Mouse (Mus musculus): ENCODE data around the gene Lyve1. TPM values are rescaled to one million over a fixed set of nuclear protein-coding genes. Genes with fewer than 3 reads are reported as not detected.

The Lyve1 gene
- total and polyA plus RNA-seq, 3 experiments, result 17.4 to 31.0 (median 28.0) TPM

- no peaks in the 10 kb centered on the region for H3K79me2 ChIP-seq (replicated peaks; ENCODE audit: control insufficient read depth, insufficient read depth, low read length)
- no peak for DNase-seq
- no peak for TF ChIP-seq POLR2A (IDR thresholded peaks at IDR 0.05; ENCODE audit: insufficient read depth, low read depth, low read length)
- no peak for TF ChIP-seq EP300 (IDR thresholded peaks at IDR 0.05; ENCODE audit: insufficient read depth, low read depth, low read length)
- TF ChIP-seq CTCF (IDR thresholded peaks at IDR 0.05), result no peak
- H3K9ac ChIP-seq (ENCODE audit: low read depth, low read length), result no peak overlapping the region
- no peak overlapping the region for H3K4me3 ChIP-seq
- no peak overlapping the region for H3K27ac ChIP-seq
- no peaks in the 10 kb centered on the region for H3K27me3 ChIP-seq (ENCODE audit: control insufficient read depth, insufficient read depth, low read length)
- intact Hi-C loops (cut with DNase I), result no loop called here
- peaks cover 8% of the 10 kb centered on the region for H3K4me1 ChIP-seq (ENCODE audit: control insufficient read depth, insufficient read depth, low read length)
- H3K36me3 ChIP-seq (ENCODE audit: control insufficient read depth, insufficient read depth, low read length), result peaks cover 6% of the 10 kb centered on the region
- WGBS, result 76% methylated on average over 1 of the region's 1 CpGs
These were observed 49.1 kb downstream of the Lyve1 start for GRCm38 (mm10) chr7:110813983-110814382.

GRCm38 (mm10) chr7:110811529-110811928 lies 51.5 kb downstream of the Lyve1 start:
- Histone ChIP-seq H3K36me3 (ENCODE audit: control insufficient read depth, insufficient read depth, low read length) (peaks cover 4% of the 10 kb centered on the region; the same call in 1 of the 2 replicates), H3K9ac (ENCODE audit: low read depth, low read length) (no peak overlapping the region), H3K4me1 (ENCODE audit: control insufficient read depth, insufficient read depth, low read length) (peaks cover 10% of the 10 kb centered on the region), H3K4me3 (no peak overlapping the region), H3K79me2 (replicated peaks; ENCODE audit: control insufficient read depth, insufficient read depth, low read length) (no peaks in the 10 kb centered on the region), H3K27ac (no peak overlapping the region; the same call in 1 of the 2 replicates), H3K27me3 (ENCODE audit: control insufficient read depth, insufficient read depth, low read length) (no peaks in the 10 kb centered on the region)
- 67% methylated on average over 5 of the region's 5 CpGs for WGBS
- no peak for TF ChIP-seq CTCF (IDR thresholded peaks at IDR 0.05)
- TF ChIP-seq EP300 (IDR thresholded peaks at IDR 0.05; ENCODE audit: insufficient read depth, low read depth, low read length), result no peak
- TF ChIP-seq POLR2A (IDR thresholded peaks at IDR 0.05; ENCODE audit: insufficient read depth, low read depth, low read length), result no peak
- intact Hi-C loops (cut with DNase I), result no loop called here
- no peak for DNase-seq

GRCm38 (mm10) chr7:110810995-110811394 lies 52.0 kb downstream of the Lyve1 start:
- H3K79me2 ChIP-seq (replicated peaks; ENCODE audit: control insufficient read depth, insufficient read depth, low read length), result no peaks in the 10 kb centered on the region
- no peak overlapping the region for H3K4me3 ChIP-seq
- intact Hi-C loops (cut with DNase I), result no loop called here
- H3K4me1 ChIP-seq (ENCODE audit: control insufficient read depth, insufficient read depth, low read length), result peaks cover 10% of the 10 kb centered on the region
- 67% methylated on average over 8 of the region's 8 CpGs for WGBS
- TF ChIP-seq POLR2A (IDR thresholded peaks at IDR 0.05; ENCODE audit: insufficient read depth, low read depth, low read length) (no peak), EP300 (IDR thresholded peaks at IDR 0.05; ENCODE audit: insufficient read depth, low read depth, low read length) (no peak), CTCF (IDR thresholded peaks at IDR 0.05) (no peak)
- no peaks in the 10 kb centered on the region for H3K27me3 ChIP-seq (ENCODE audit: control insufficient read depth, insufficient read depth, low read length)
- peaks cover 4% of the 10 kb centered on the region; the same call in 1 of the 2 replicates for H3K36me3 ChIP-seq (ENCODE audit: control insufficient read depth, insufficient read depth, low read length)
- DNase-seq, result no peak
- H3K9ac ChIP-seq (ENCODE audit: low read depth, low read length), result no peak overlapping the region
- H3K27ac ChIP-seq, result peak overlapping the region; percentile 43

- H3K4me1 ChIP-seq (ENCODE audit: control insufficient read depth, insufficient read depth, low read length), result peaks cover 9% of the 10 kb centered on the region
- no peak overlapping the region for H3K4me3 ChIP-seq
- H3K9ac ChIP-seq (ENCODE audit: low read depth, low read length), result no peak overlapping the region
- H3K27ac ChIP-seq, result peak overlapping the region; percentile 61
- no peaks in the 10 kb centered on the region for H3K27me3 ChIP-seq (ENCODE audit: control insufficient read depth, insufficient read depth, low read length)
- TF ChIP-seq EP300 (IDR thresholded peaks at IDR 0.05; ENCODE audit: insufficient read depth, low read depth, low read length) (peak; percentile 11; the same call in 1 of the 2 replicates), CTCF (IDR thresholded peaks at IDR 0.05) (no peak)
- WGBS, result 73% methylated on average over 18 of the region's 18 CpGs
- no peaks in the 10 kb centered on the region for H3K79me2 ChIP-seq (replicated peaks; ENCODE audit: control insufficient read depth, insufficient read depth, low read length)
- no peak for DNase-seq
- H3K36me3 ChIP-seq (ENCODE audit: control insufficient read depth, insufficient read depth, low read length), result peaks cover 4% of the 10 kb centered on the region; the same call in 1 of the 2 replicates
- intact Hi-C loops (cut with DNase I), result loop anchor here (10.0 kb wide), 1 partner anchor 265 kb away; no protein-coding TSS in a partner anchor
These were observed 53.2 kb downstream of the Lyve1 start for GRCm38 (mm10) chr7:110809585-110810557.

GRCm38 (mm10) chr7:110808962-110809361 lies 54.1 kb downstream of the Lyve1 start:
- no peak for DNase-seq
- Histone ChIP-seq H3K27me3 (ENCODE audit: control insufficient read depth, insufficient read depth, low read length) (no peaks in the 10 kb centered on the region), H3K4me3 (no peak overlapping the region), H3K27ac (peak overlapping the region; percentile 61), H3K4me1 (ENCODE audit: control insufficient read depth, insufficient read depth, low read length) (peaks cover 9% of the 10 kb centered on the region), H3K79me2 (replicated peaks; ENCODE audit: control insufficient read depth, insufficient read depth, low read length) (no peaks in the 10 kb centered on the region), H3K36me3 (ENCODE audit: control insufficient read depth, insufficient read depth, low read length) (peaks cover 4% of the 10 kb centered on the region; the same call in 1 of the 2 replicates), H3K9ac (ENCODE audit: low read depth, low read length) (no peak overlapping the region)
- TF ChIP-seq EP300 (IDR thresholded peaks at IDR 0.05; ENCODE audit: insufficient read depth, low read depth, low read length) (no peak), POLR2A (IDR thresholded peaks at IDR 0.05; ENCODE audit: insufficient read depth, low read depth, low read length) (no peak), CTCF (IDR thresholded peaks at IDR 0.05) (no peak)
- 69% methylated on average over 3 of the region's 3 CpGs for WGBS
- intact Hi-C loops (cut with DNase I), result loop anchor here (10.0 kb wide), 1 partner anchor 264 kb away; no protein-coding TSS in a partner anchor
